Mouse (Mus musculus) cerebellum, adult 2 months (tissue): Measurements from ENCODE around the gene Thnsl1.

Experiments used
- CTCF ChIP-seq: fragments of 200-500 bp; IDR thresholded peaks from 2 replicates; pipeline ENCODE4 v1.5.1; 2011; ENCODE audit warnings: low read depth, mild to moderate bottlenecking, control low read depth, low read length, moderate library complexity, borderline replicate concordance; ENCODE audit not compliant: insufficient read depth
- POLR2A ChIP-seq: fragments of 200-500 bp; IDR thresholded peaks from 2 replicates; pipeline ENCODE4 v1.6.1; 2011; ENCODE audit warnings: low read length, control low read depth, borderline replicate concordance; ENCODE audit not compliant: insufficient read depth

DNA sequence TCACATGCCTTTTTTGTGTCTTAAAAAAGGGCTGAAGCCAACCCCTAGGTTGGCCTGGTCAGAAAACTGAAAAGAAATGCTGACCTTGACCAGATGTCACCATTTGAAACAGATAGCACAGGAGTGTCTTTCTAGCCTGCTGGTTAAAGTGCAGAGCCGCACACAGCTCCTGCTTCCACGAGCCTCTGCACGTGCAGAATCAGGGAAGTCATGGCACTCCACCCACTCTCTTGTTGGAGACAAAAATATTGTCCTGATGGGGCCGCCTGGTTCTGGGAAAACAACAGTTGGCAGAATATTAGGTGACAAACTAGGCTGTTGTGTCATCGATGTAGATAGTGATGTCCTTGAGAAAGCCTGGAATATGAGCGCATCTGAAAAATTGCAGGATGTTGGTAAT, 5.8 kb downstream of the Thnsl1 start:
- TF ChIP-seq CTCF (no peak), POLR2A (no peak)
